Mouse (Mus musculus): ENCODE results near the gene Smtnl1. TPM values are rescaled to one million over a fixed set of nuclear protein-coding genes. Genes with fewer than 3 reads are reported as not detected.

Smtnl1 gene
- polyA plus RNA-seq, 1 experiment from 2014 or later: not detected

- peak within 1 kb of the TSS; percentile 74 for H3K27ac ChIP-seq (replicated peaks; ENCODE audit: low read depth, low read length)
- no peaks in the 10 kb centered on the region for H3K27me3 ChIP-seq (ENCODE audit: control insufficient read depth, insufficient read depth, low read length)
- WGBS: 65% methylated on average over 9 of the region's 9 CpGs
- no peak for ATAC-seq (ENCODE audit: low FRiP score, low TSS enrichment)
- H3K9ac ChIP-seq (replicated peaks; ENCODE audit: low read length): peak within 1 kb of the TSS; percentile 62
- peaks cover 11% of the 10 kb centered on the region for H3K4me1 ChIP-seq (ENCODE audit: control insufficient read depth, insufficient read depth, low read length)
- H3K4me3 ChIP-seq (replicated peaks; ENCODE audit: low read depth, low read length): peak within 1 kb of the TSS; percentile 28
- peak; percentile 11 for DNase-seq
- no peaks in the 10 kb centered on the region for H3K9me3 ChIP-seq (ENCODE audit: control insufficient read depth, low read length)
- no peaks in the 10 kb centered on the region for H3K36me3 ChIP-seq (ENCODE audit: control insufficient read depth, insufficient read depth, low read length)
- peak within 1 kb of the TSS; percentile 57 for H3K4me2 ChIP-seq (ENCODE audit: low read length)
Measured at GRCm38 (mm10) chr2:84775241-84775640, 47.2 kb downstream of the Smtnl1 start, which contains the start of gene Serping1. Gene Serping1, minus strand, starts transcription at chr2:84775444.

GRCm38 (mm10) chr2:84774751-84775150 lies 47.7 kb downstream of the Smtnl1 start:
- under 1% methylated on average over 15 of the region's 15 CpGs for WGBS
- Histone ChIP-seq H3K4me3 (replicated peaks; ENCODE audit: low read depth, low read length) (peak overlapping the region; percentile 28), H3K4me1 (ENCODE audit: control insufficient read depth, insufficient read depth, low read length) (peaks cover 11% of the 10 kb centered on the region), H3K9ac (replicated peaks; ENCODE audit: low read length) (peak overlapping the region; percentile 62), H3K9me3 (ENCODE audit: control insufficient read depth, low read length) (no peaks in the 10 kb centered on the region), H3K27me3 (ENCODE audit: control insufficient read depth, insufficient read depth, low read length) (no peaks in the 10 kb centered on the region), H3K36me3 (ENCODE audit: control insufficient read depth, insufficient read depth, low read length) (no peaks in the 10 kb centered on the region), H3K27ac (replicated peaks; ENCODE audit: low read depth, low read length) (peak overlapping the region; percentile 74), H3K4me2 (ENCODE audit: low read length) (peak overlapping the region; percentile 57)
- DNase-seq: peak; percentile 71
- peak; percentile 85 for ATAC-seq (ENCODE audit: low FRiP score, low TSS enrichment)

GRCm38 (mm10) chr2:84773195-84773594 lies 49.3 kb downstream of the Smtnl1 start:
- no peak for ATAC-seq (ENCODE audit: low FRiP score, low TSS enrichment)
- 87% methylated on average over 5 of the region's 5 CpGs for WGBS

GRCm38 (mm10) chr2:84772454-84772853 lies 50.0 kb downstream of the Smtnl1 start:
- WGBS: 92% methylated on average over 4 of the region's 4 CpGs
- Histone ChIP-seq H3K4me1 (ENCODE audit: control insufficient read depth, insufficient read depth, low read length) (peaks cover 11% of the 10 kb centered on the region), H3K4me2 (ENCODE audit: low read length) (no peak overlapping the region), H3K27me3 (ENCODE audit: control insufficient read depth, insufficient read depth, low read length) (no peaks in the 10 kb centered on the region), H3K9me3 (ENCODE audit: control insufficient read depth, low read length) (no peaks in the 10 kb centered on the region), H3K36me3 (ENCODE audit: control insufficient read depth, insufficient read depth, low read length) (no peaks in the 10 kb centered on the region), H3K4me3 (replicated peaks; ENCODE audit: low read depth, low read length) (no peak overlapping the region), H3K9ac (replicated peaks; ENCODE audit: low read length) (no peak overlapping the region), H3K27ac (replicated peaks; ENCODE audit: low read depth, low read length) (no peak overlapping the region)
- DNase-seq (no peak), ATAC-seq (ENCODE audit: low FRiP score, low TSS enrichment) (no peak)

More at GRCm38 (mm10) chr2:84773195-84773594, 49.3 kb downstream of the Smtnl1 start:
- H3K27me3 ChIP-seq (ENCODE audit: control insufficient read depth, insufficient read depth, low read length): no peaks in the 10 kb centered on the region
- no peak overlapping the region for H3K9ac ChIP-seq (replicated peaks; ENCODE audit: low read length)
- no peak for DNase-seq
- H3K4me3 ChIP-seq (replicated peaks; ENCODE audit: low read depth, low read length): no peak overlapping the region
- no peaks in the 10 kb centered on the region for H3K36me3 ChIP-seq (ENCODE audit: control insufficient read depth, insufficient read depth, low read length)
- H3K4me2 ChIP-seq (ENCODE audit: low read length): no peak overlapping the region
- H3K9me3 ChIP-seq (ENCODE audit: control insufficient read depth, low read length): no peaks in the 10 kb centered on the region
- no peak overlapping the region for H3K27ac ChIP-seq (replicated peaks; ENCODE audit: low read depth, low read length)
- H3K4me1 ChIP-seq (ENCODE audit: control insufficient read depth, insufficient read depth, low read length): peaks cover 11% of the 10 kb centered on the region

- no peaks in the 10 kb centered on the region for H3K9me3 ChIP-seq (ENCODE audit: control insufficient read depth, low read length)
- no peak overlapping the region for H3K4me2 ChIP-seq (ENCODE audit: low read length)
- ATAC-seq (ENCODE audit: low FRiP score, low TSS enrichment) (no peak), DNase-seq (no peak)
- H3K27me3 ChIP-seq (ENCODE audit: control insufficient read depth, insufficient read depth, low read length): no peaks in the 10 kb centered on the region
- 80% methylated on average over 6 of the region's 6 CpGs for WGBS
- H3K27ac ChIP-seq (replicated peaks; ENCODE audit: low read depth, low read length): no peak overlapping the region
- no peak overlapping the region for H3K9ac ChIP-seq (replicated peaks; ENCODE audit: low read length)
- H3K4me1 ChIP-seq (ENCODE audit: control insufficient read depth, insufficient read depth, low read length): peaks cover 11% of the 10 kb centered on the region
- no peak overlapping the region for H3K4me3 ChIP-seq (replicated peaks; ENCODE audit: low read depth, low read length)
- 0 out of 2 replicates have a peak, but pooled peaks cover 4% of the 10 kb centered on the region for H3K36me3 ChIP-seq (ENCODE audit: control insufficient read depth, insufficient read depth, low read length)
Measured at GRCm38 (mm10) chr2:84770501-84770900, 52.0 kb downstream of the Smtnl1 start.

- no peak overlapping the region for H3K4me2 ChIP-seq (ENCODE audit: low read length)
- H3K9me3 ChIP-seq (ENCODE audit: control insufficient read depth, low read length): no peaks in the 10 kb centered on the region
- 57% methylated on average over 1 of the region's 1 CpGs for WGBS
- 0 out of 2 replicates have a peak, but pooled peaks cover 6% of the 10 kb centered on the region for H3K36me3 ChIP-seq (ENCODE audit: control insufficient read depth, insufficient read depth, low read length)
- H3K9ac ChIP-seq (replicated peaks; ENCODE audit: low read length): no peak overlapping the region
- no peaks in the 10 kb centered on the region for H3K4me1 ChIP-seq (ENCODE audit: control insufficient read depth, insufficient read depth, low read length)
- H3K27me3 ChIP-seq (ENCODE audit: control insufficient read depth, insufficient read depth, low read length): no peaks in the 10 kb centered on the region
- ATAC-seq (ENCODE audit: low FRiP score, low TSS enrichment): no peak
- no peak for DNase-seq
- no peak overlapping the region for H3K27ac ChIP-seq (replicated peaks; ENCODE audit: low read depth, low read length)
- no peak overlapping the region for H3K4me3 ChIP-seq (replicated peaks; ENCODE audit: low read depth, low read length)
Measured at GRCm38 (mm10) chr2:84762818-84763217, 59.6 kb downstream of the Smtnl1 start.

- no peak for ATAC-seq (ENCODE audit: low FRiP score, low TSS enrichment)
- no peak overlapping the region for H3K4me2 ChIP-seq (ENCODE audit: low read length)
- H3K9me3 ChIP-seq (ENCODE audit: control insufficient read depth, low read length): no peaks in the 10 kb centered on the region
- no peak overlapping the region for H3K27ac ChIP-seq (replicated peaks; ENCODE audit: low read depth, low read length)
- H3K36me3 ChIP-seq (ENCODE audit: control insufficient read depth, insufficient read depth, low read length): 0 out of 2 replicates have a peak, but pooled peaks cover 6% of the 10 kb centered on the region
- H3K4me3 ChIP-seq (replicated peaks; ENCODE audit: low read depth, low read length): no peak overlapping the region
- 23% methylated on average over 4 of the region's 4 CpGs for WGBS
- no peaks in the 10 kb centered on the region for H3K4me1 ChIP-seq (ENCODE audit: control insufficient read depth, insufficient read depth, low read length)
- H3K9ac ChIP-seq (replicated peaks; ENCODE audit: low read length): no peak overlapping the region
- no peaks in the 10 kb centered on the region for H3K27me3 ChIP-seq (ENCODE audit: control insufficient read depth, insufficient read depth, low read length)
- DNase-seq: no peak
Measured at GRCm38 (mm10) chr2:84762295-84762694, 60.2 kb downstream of the Smtnl1 start.

GRCm38 (mm10) chr2:84761840-84762239 lies 60.6 kb downstream of the Smtnl1 start:
- Histone ChIP-seq H3K9me3 (ENCODE audit: control insufficient read depth, low read length) (no peaks in the 10 kb centered on the region), H3K36me3 (ENCODE audit: control insufficient read depth, insufficient read depth, low read length) (0 out of 2 replicates have a peak, but pooled peaks cover 6% of the 10 kb centered on the region), H3K27me3 (ENCODE audit: control insufficient read depth, insufficient read depth, low read length) (no peaks in the 10 kb centered on the region), H3K4me2 (ENCODE audit: low read length) (no peak overlapping the region), H3K27ac (replicated peaks; ENCODE audit: low read depth, low read length) (no peak overlapping the region), H3K9ac (replicated peaks; ENCODE audit: low read length) (no peak overlapping the region), H3K4me3 (replicated peaks; ENCODE audit: low read depth, low read length) (no peak overlapping the region), H3K4me1 (ENCODE audit: control insufficient read depth, insufficient read depth, low read length) (no peaks in the 10 kb centered on the region)
- DNase-seq: no peak
- WGBS: 91% methylated on average over 1 of the region's 1 CpGs
- no peak for ATAC-seq (ENCODE audit: low FRiP score, low TSS enrichment)

GRCm38 (mm10) chr2:84761309-84761708 lies 61.1 kb downstream of the Smtnl1 start:
- H3K4me3 ChIP-seq (replicated peaks; ENCODE audit: low read depth, low read length): no peak overlapping the region
- H3K9me3 ChIP-seq (ENCODE audit: control insufficient read depth, low read length): no peaks in the 10 kb centered on the region
- no peaks in the 10 kb centered on the region for H3K27me3 ChIP-seq (ENCODE audit: control insufficient read depth, insufficient read depth, low read length)
- H3K9ac ChIP-seq (replicated peaks; ENCODE audit: low read length): no peak overlapping the region
- DNase-seq (no peak), ATAC-seq (ENCODE audit: low FRiP score, low TSS enrichment) (no peak)
- 88% methylated on average over 3 of the region's 3 CpGs for WGBS
- no peaks in the 10 kb centered on the region for H3K4me1 ChIP-seq (ENCODE audit: control insufficient read depth, insufficient read depth, low read length)
- no peak overlapping the region for H3K27ac ChIP-seq (replicated peaks; ENCODE audit: low read depth, low read length)
- no peak overlapping the region for H3K4me2 ChIP-seq (ENCODE audit: low read length)
- 0 out of 2 replicates have a peak, but pooled peaks cover 6% of the 10 kb centered on the region for H3K36me3 ChIP-seq (ENCODE audit: control insufficient read depth, insufficient read depth, low read length)
